Mouse (Mus musculus) heart, embryonic 16.5 days (tissue): ENCODE measurements at regions not wholly inside any gene's neighbourhood (a gene's known extent, or its start where the extent isn't known, plus 50 kb on each side); places are given as distances from the start of the nearest gene placed in this dataset.
A peak's percentile ranks its signal among the peaks of the same experiment; 100 is the strongest.

Experiments
- ATAC-seq: fragments of 200-750 bp; cut with Nextera tagmentation; replicated peaks from 2 replicates; pipeline ENCODE4 v1.8.0; 2017; ENCODE audit warnings: moderate number of reproducible peaks; ENCODE audit not compliant: insufficient read depth, low FRiP score; ENCODE audit errors: extremely low read depth
- H3K27ac ChIP-seq: fragments of 300-500 bp; sonication (generic); 2 replicates; pipeline ENCODE4 v1.5.1; 2014; ENCODE audit warnings: mild to moderate bottlenecking, low read length, control low read depth, moderate library complexity
- H3K27me3 ChIP-seq: fragments of 300-500 bp; sonication (generic); 2 replicates; pipeline ENCODE4 v1.6.1; 2014; ENCODE audit warnings: low read length, mixed read lengths; ENCODE audit not compliant: control insufficient read depth, insufficient read depth
- H3K36me3 ChIP-seq: fragments of 300-500 bp; sonication (generic); 2 replicates; pipeline ENCODE4 v1.6.1; 2014; ENCODE audit not compliant: control insufficient read depth, insufficient read depth
- H3K4me1 ChIP-seq: fragments of 300-500 bp; sonication (generic); 2 replicates; pipeline ENCODE4 v1.6.1; 2014; ENCODE audit warnings: low read length, mixed read lengths; ENCODE audit not compliant: control insufficient read depth, insufficient read depth
- H3K4me2 ChIP-seq: fragments of 300-500 bp; sonication (generic); 2 replicates; pipeline ENCODE4 v1.6.1; 2014; ENCODE audit warnings: low read depth, mild to moderate bottlenecking, control low read depth, low read length
- H3K4me3 ChIP-seq: fragments of 300-500 bp; sonication (generic); 2 replicates; pipeline ENCODE4 v1.5.1; 2014; ENCODE audit warnings: mild to moderate bottlenecking, control low read depth, low read length
- H3K9ac ChIP-seq: fragments of 300-500 bp; sonication (generic); 2 replicates; pipeline ENCODE4 v1.6.1; 2014; ENCODE audit warnings: low read length, control low read depth
- H3K9me3 ChIP-seq: fragments of 300-500 bp; sonication (generic); replicated peaks from 2 replicates; pipeline ENCODE4 v1.6.1; 2016; ENCODE audit warnings: low read length; ENCODE audit not compliant: control insufficient read depth
- WGBS: fragments of 180-500 bp; shearing (Covaris S2); extraction: QIAGEN DNeasy Blood & Tissue Kit; methylation state at CpG from one replicate; pipeline ENCODE4 v1.1.7; 2014; 5-methylcytosine and 5-hydroxymethylcytosine counted together

GRCm38 (mm10) chr16:37725745-37726144, 50.9 kb upstream of the Fstl1 start:
- H3K4me2 ChIP-seq = no peak overlapping the region
- H3K27ac ChIP-seq = no peak overlapping the region
- no peaks in the 10 kb centered on the region for H3K27me3 ChIP-seq
- H3K4me3 ChIP-seq = no peak overlapping the region
- WGBS = 81% methylated on average over 4 of the region's 4 CpGs
- no peak for ATAC-seq
- peaks cover 30% of the 10 kb centered on the region for H3K4me1 ChIP-seq
- H3K36me3 ChIP-seq = no peaks in the 10 kb centered on the region
- H3K9me3 ChIP-seq = no peaks in the 10 kb centered on the region
- H3K9ac ChIP-seq = no peak overlapping the region

- Histone ChIP-seq H3K9me3 (no peaks in the 10 kb centered on the region), H3K27ac (no peak overlapping the region), H3K4me2 (no peak overlapping the region), H3K4me1 (no peaks in the 10 kb centered on the region), H3K9ac (no peak overlapping the region), H3K27me3 (no peaks in the 10 kb centered on the region), H3K4me3 (no peak overlapping the region), H3K36me3 (no peaks in the 10 kb centered on the region)
- no peak for ATAC-seq
- 50% methylated on average over 7 of the region's 7 CpGs for WGBS
Measured at GRCm38 (mm10) chr16:37715173-37715572, 60.9 kb upstream of the Ndufb4 start.

GRCm38 (mm10) chr16:37714276-37714675, 60.0 kb upstream of the Ndufb4 start:
- Histone ChIP-seq H3K9ac (no peak overlapping the region), H3K4me3 (no peak overlapping the region), H3K36me3 (no peaks in the 10 kb centered on the region), H3K27me3 (no peaks in the 10 kb centered on the region), H3K4me2 (no peak overlapping the region), H3K4me1 (no peaks in the 10 kb centered on the region), H3K9me3 (no peaks in the 10 kb centered on the region), H3K27ac (no peak overlapping the region)
- ATAC-seq = no peak
- WGBS = 38% methylated on average over 6 of the region's 6 CpGs

GRCm38 (mm10) chr16:37706242-37706923, 52.1 kb upstream of the Ndufb4 start:
- Histone ChIP-seq H3K27ac (no peak overlapping the region), H3K4me1 (no peaks in the 10 kb centered on the region), H3K27me3 (no peaks in the 10 kb centered on the region), H3K36me3 (no peaks in the 10 kb centered on the region), H3K9ac (no peak overlapping the region), H3K4me2 (no peak overlapping the region), H3K9me3 (no peaks in the 10 kb centered on the region), H3K4me3 (no peak overlapping the region)
- 60% methylated on average over 9 of the region's 9 CpGs for WGBS
- ATAC-seq = no peak

GRCm38 (mm10) chr16:37705209-37705608, 51.0 kb upstream of the Ndufb4 start:
- Histone ChIP-seq H3K36me3 (no peaks in the 10 kb centered on the region), H3K27ac (peak overlapping the region; percentile 9; the same call in 1 of the 2 replicates), H3K4me2 (no peak overlapping the region), H3K9ac (no peak overlapping the region), H3K4me3 (no peak overlapping the region), H3K9me3 (no peaks in the 10 kb centered on the region), H3K27me3 (no peaks in the 10 kb centered on the region), H3K4me1 (no peaks in the 10 kb centered on the region)
- 55% methylated on average over 5 of the region's 5 CpGs for WGBS
- ATAC-seq = no peak

GRCm38 (mm10) chr16:37704461-37705155, 50.4 kb upstream of the Ndufb4 start:
- WGBS = 58% methylated on average over 9 of the region's 9 CpGs
- Histone ChIP-seq H3K9me3 (no peaks in the 10 kb centered on the region), H3K4me3 (no peak overlapping the region), H3K36me3 (no peaks in the 10 kb centered on the region), H3K27ac (no peak overlapping the region; the same call in 1 of the 2 replicates), H3K4me2 (no peak overlapping the region), H3K9ac (no peak overlapping the region), H3K4me1 (no peaks in the 10 kb centered on the region), H3K27me3 (no peaks in the 10 kb centered on the region)
- ATAC-seq = no peak
